Mouse (Mus musculus): ENCODE data around the gene Hdgfl2. TPM values are rescaled to one million over a fixed set of nuclear protein-coding genes. Genes with fewer than 3 reads are reported as not detected.
"Not testable (repeated sequence)": the region's sequence is repeated elsewhere in the genome, so short reads cannot be mapped to it uniquely, and the experiment has no call there.

The Hdgfl2 gene
- total RNA-seq, 1 experiment from 2014 or later, result 83.1 TPM

GRCm38 (mm10) chr17:56062081-56062480 is 17.4 kb upstream of the Hdgfl2 start:
- no peak for DNase-seq

GRCm38 (mm10) chr17:56065715-56066114 is 13.7 kb upstream of the Hdgfl2 start:
- not testable (repeated sequence) for DNase-seq

- DNase-seq, result no peak
These were observed 13.0 kb upstream of the Hdgfl2 start for GRCm38 (mm10) chr17:56066451-56066850.

GRCm38 (mm10) chr17:56069066-56069465 is 10.4 kb upstream of the Hdgfl2 start:
- no peak for DNase-seq

GRCm38 (mm10) chr17:56071126-56071525 is 8.3 kb upstream of the Hdgfl2 start:
- no peak for DNase-seq

- no peak for DNase-seq
These were observed 7.2 kb upstream of the Hdgfl2 start for GRCm38 (mm10) chr17:56072243-56072642.

GRCm38 (mm10) chr17:56074097-56074826 is 5.2 kb upstream of the Hdgfl2 start:
- DNase-seq, result peak; percentile 90

- peak; percentile 99 for DNase-seq
These were observed 4.6 kb upstream of the Hdgfl2 start, which contains the start of gene Ubxn6 for GRCm38 (mm10) chr17:56074827-56075208. Gene Ubxn6 (minus strand): TSS chr17:56075028.

GRCm38 (mm10) chr17:56077523-56077922 is 1.9 kb upstream of the Hdgfl2 start:
- DNase-seq, result no peak

- DNase-seq, result not testable (repeated sequence)
These were observed 1.1 kb upstream of the Hdgfl2 start for GRCm38 (mm10) chr17:56078361-56078760.

- peak; percentile 16 for DNase-seq
These were observed 487 bp downstream of the Hdgfl2 start for GRCm38 (mm10) chr17:56079921-56080320.

- DNase-seq, result no peak
These were observed 1.5 kb downstream of the Hdgfl2 start for GRCm38 (mm10) chr17:56080781-56081585.

GRCm38 (mm10) chr17:56092312-56092711 is 12.9 kb downstream of the Hdgfl2 start:
- DNase-seq, result no peak

- no peak for DNase-seq
These were observed 13.4 kb downstream of the Hdgfl2 start for GRCm38 (mm10) chr17:56092794-56093193.

GRCm38 (mm10) chr17:56096883-56097282 is 17.4 kb downstream of the Hdgfl2 start:
- no peak for DNase-seq

- no peak for DNase-seq
These were observed 18.7 kb downstream of the Hdgfl2 start for GRCm38 (mm10) chr17:56098180-56098579.

- no peak for DNase-seq
These were observed 19.5 kb downstream of the Hdgfl2 start for GRCm38 (mm10) chr17:56098711-56099572.

- DNase-seq, result no peak
These were observed 21.4 kb downstream of the Hdgfl2 start for GRCm38 (mm10) chr17:56100811-56101210.

- DNase-seq, result no peak
These were observed 22.7 kb downstream of the Hdgfl2 start for GRCm38 (mm10) chr17:56102158-56102557.

GRCm38 (mm10) chr17:56102927-56103326 is 23.5 kb downstream of the Hdgfl2 start:
- no peak for DNase-seq

- no peak for DNase-seq
These were observed 24.2 kb downstream of the Hdgfl2 start for GRCm38 (mm10) chr17:56103465-56104285.
